In genomic region chr2:167519606-167520252, GRCm38 (mm10) we compare ENCODE assay signal across 11 mouse cellular contexts. TPM values are rescaled to one million over a fixed set of nuclear protein-coding genes. Genes with fewer than 3 reads are reported as not detected.
DNase-seq lines count a peak whose midpoint lies in the region; ATAC-seq and TF ChIP-seq lines count a peak whose summit lies in the region.
"Had no signal": no experiment of that assay in that cellular context is flagged by ENCODE, and none has a peak within 500 bp of the region (broad histone marks: within the 10 kb centered on the region; RNA-seq: fewer than 3 reads in every experiment).

No protein-coding gene starts in this region.

- H3K4me3 ChIP-seq in liver, embryonic 14.5 days (ENCODE audit: insufficient read depth in 1 of 2, low read depth in 2 of 2, low read length in 2 of 2): no peak overlapping the region
- no peak overlapping the region for H3K4me3 ChIP-seq in embryonic facial prominence, embryonic 10.5 days
- no peak overlapping the region for H3K4me3 ChIP-seq in hindbrain, embryonic 14.5 days (replicated peaks; ENCODE audit: low read length)
- H3K4me3 ChIP-seq: limb, embryonic 10.5 days had no signal

- no peaks in the 10 kb centered on the region for H3K27me3 ChIP-seq in liver, embryonic 14.5 days (ENCODE audit: control insufficient read depth, insufficient read depth, low read length)
- H3K27me3 ChIP-seq in embryonic facial prominence, embryonic 10.5 days (replicated peaks; ENCODE audit: low read depth, poor library complexity, severe bottlenecking): no peaks in the 10 kb centered on the region
- no peaks in the 10 kb centered on the region for H3K27me3 ChIP-seq in hindbrain, embryonic 14.5 days (ENCODE audit: control insufficient read depth, insufficient read depth, low read length)

- DNase-seq in liver, embryonic 14.5 days (ENCODE audit: low read depth in 3 of 3, low spot score in 3 of 3): no peak
- no peak for DNase-seq in liver
- DNase-seq in A20 (ENCODE audit: low read depth, low spot score): peak; percentile 52
- DNase-seq in CD4-positive, CD25-positive, alpha-beta regulatory T cell, adult 2 months (ENCODE audit: low read depth, low spot score): peak; percentile 59
- peak; percentile 21 for DNase-seq in embryonic facial prominence, embryonic 10.5 days (ENCODE audit: low spot score)
- DNase-seq in urinary bladder, postnatal 25 days (ENCODE audit: low spot score): no peak
- DNase-seq in hindbrain, embryonic 14.5 days (ENCODE audit: low spot score): no peak
- DNase-seq: embryo, embryonic 11 days; gastrocnemius, postnatal 36 days; lung, postnatal 4 days had no signal

- no peak for TF ChIP-seq EP300 in liver, embryonic 14.5 days (IDR thresholded peaks at IDR 0.05; ENCODE audit: low read depth)

- no peaks in the 10 kb centered on the region for H3K9me3 ChIP-seq in liver, embryonic 14.5 days (ENCODE audit: control insufficient read depth, low read length)
- no peaks in the 10 kb centered on the region for H3K9me3 ChIP-seq in embryonic facial prominence, embryonic 10.5 days
- H3K9me3 ChIP-seq in hindbrain, embryonic 14.5 days (ENCODE audit: control insufficient read depth, low read length): no peaks in the 10 kb centered on the region
- H3K9me3 ChIP-seq: limb, embryonic 10.5 days had no signal

- H3K36me3 ChIP-seq in liver, embryonic 14.5 days (replicated peaks; ENCODE audit: control insufficient read depth, insufficient read depth, low read depth): peaks cover 8% of the 10 kb centered on the region; the same call in 1 of the 2 replicates
- H3K36me3 ChIP-seq in embryonic facial prominence, embryonic 10.5 days (replicated peaks): peaks cover 55% of the 10 kb centered on the region
- peaks cover 41% of the 10 kb centered on the region for H3K36me3 ChIP-seq in hindbrain, embryonic 14.5 days (replicated peaks; ENCODE audit: control insufficient read depth, insufficient read depth)

- no peak overlapping the region for H3K27ac ChIP-seq in liver, embryonic 14.5 days
- H3K27ac ChIP-seq in embryonic facial prominence, embryonic 10.5 days (replicated peaks): no peak overlapping the region
- no peak overlapping the region for H3K27ac ChIP-seq in hindbrain, embryonic 14.5 days
- H3K27ac ChIP-seq: limb, embryonic 10.5 days had no signal

- ATAC-seq in liver, embryonic 14.5 days (ENCODE audit: insufficient read depth): no peak
- ATAC-seq in hindbrain, embryonic 14.5 days (ENCODE audit: low FRiP score): no peak

- 62% methylated on average over 5 of the region's 5 CpGs for WGBS in liver, embryonic 14.5 days (ENCODE audit: insufficient replicate concordance)
- 75% methylated on average over 5 of the region's 5 CpGs for WGBS in embryonic facial prominence, embryonic 10.5 days
- WGBS in hindbrain, embryonic 14.5 days: 77% methylated on average over 5 of the region's 5 CpGs

- no peaks in the 10 kb centered on the region for H3K4me1 ChIP-seq in liver, embryonic 14.5 days (replicated peaks; ENCODE audit: control insufficient read depth in 2 of 2, insufficient read depth in 2 of 2, low read length in 1 of 2)
- no peaks in the 10 kb centered on the region for H3K4me1 ChIP-seq in embryonic facial prominence, embryonic 10.5 days
- H3K4me1 ChIP-seq in hindbrain, embryonic 14.5 days (replicated peaks; ENCODE audit: control insufficient read depth, insufficient read depth, low read length): no peaks in the 10 kb centered on the region
- H3K4me1 ChIP-seq: limb, embryonic 10.5 days had no signal

- peak; percentile 65 for TF ChIP-seq CTCF in liver, embryonic 14.5 days (IDR thresholded peaks at IDR 0.05; ENCODE audit: low read depth)

- H3K4me2 ChIP-seq in liver, embryonic 14.5 days (ENCODE audit: low read depth): no peak overlapping the region
- no peak overlapping the region for H3K4me2 ChIP-seq in hindbrain, embryonic 14.5 days (replicated peaks)

- H3K9ac ChIP-seq in liver, embryonic 14.5 days (replicated peaks): no peak overlapping the region
- H3K9ac ChIP-seq in hindbrain, embryonic 14.5 days: no peak overlapping the region

RNA-seq across cellular contexts. Expression of gene Snai1, which starts 18.3 kb away (rescaled TPM):
- polyA plus RNA-seq in liver, embryonic 14.5 days (2012; rRNA removed): 1.9 and 2.2 TPM in 2 replicates
- 1.1 and 2.0 TPM in 2 replicates for polyA plus RNA-seq in liver, embryonic 14.5 days (2014; fragmentation: Nextera tagmentation; extraction: Ambion mirVana)
- 86.3 and 93.8 TPM in 2 replicates for polyA plus RNA-seq in embryonic facial prominence, embryonic 10.5 days (2016; fragmentation: Nextera tagmentation; extraction: Ambion mirVana)
- polyA plus RNA-seq in hindbrain, embryonic 14.5 days (2014; fragmentation: Nextera tagmentation; extraction: Ambion mirVana): 5.5 and 7.5 TPM in 2 replicates

RNA-seq across cellular contexts. Expression of gene Spata2, which starts 27.0 kb away (rescaled TPM):
- 7.6 and 8.6 TPM in 2 replicates for polyA plus RNA-seq in liver, embryonic 14.5 days (2012; rRNA removed)
- 6.8 and 7.5 TPM in 2 replicates for polyA plus RNA-seq in liver, embryonic 14.5 days (2014; fragmentation: Nextera tagmentation; extraction: Ambion mirVana)
- polyA plus RNA-seq in embryonic facial prominence, embryonic 10.5 days (2016; fragmentation: Nextera tagmentation; extraction: Ambion mirVana): 19.6 TPM in 2 replicates
- 27.3 and 29.6 TPM in 2 replicates for polyA plus RNA-seq in hindbrain, embryonic 14.5 days (2014; fragmentation: Nextera tagmentation; extraction: Ambion mirVana)

RNA-seq across cellular contexts. Expression of gene Rnf114, which starts 27.3 kb away (rescaled TPM):
- polyA plus RNA-seq in liver, embryonic 14.5 days (2012; rRNA removed): 21.7 and 23.9 TPM in 2 replicates
- 25.8 and 28.4 TPM in 2 replicates for polyA plus RNA-seq in liver, embryonic 14.5 days (2014; fragmentation: Nextera tagmentation; extraction: Ambion mirVana)
- 133 and 142 TPM in 2 replicates for polyA plus RNA-seq in embryonic facial prominence, embryonic 10.5 days (2016; fragmentation: Nextera tagmentation; extraction: Ambion mirVana)
- polyA plus RNA-seq in hindbrain, embryonic 14.5 days (2014; fragmentation: Nextera tagmentation; extraction: Ambion mirVana): 110 and 115 TPM in 2 replicates

Comparison
In these comparisons a context has a peak if more than half of its experiments do, and no peak if none do; other contexts are left out.
1. DNase-seq: peak in A20 (single experiment), CD4-positive, CD25-positive, alpha-beta regulatory T cell, adult 2 months (single experiment) and embryonic facial prominence, embryonic 10.5 days (single experiment); none in liver, embryonic 14.5 days (0 of 3), liver (single experiment), urinary bladder, postnatal 25 days (single experiment) and hindbrain, embryonic 14.5 days (single experiment).
2. RNA of gene Snai1, which starts 18.3 kb away (polyA plus RNA-seq): 86.3 to 93.8 TPM in embryonic facial prominence, embryonic 10.5 days; 5.5 to 7.5 TPM in hindbrain, embryonic 14.5 days and 1.1 to 2.2 TPM in liver, embryonic 14.5 days; every median in the first group is over 10 times any median in the second.